Mouse (Mus musculus) cortical plate, adult 2 months (tissue): ENCODE results near the gene Lrrc8d.

Experiments
- CTCF ChIP-seq: fragments of 200-500 bp; IDR thresholded peaks from 2 replicates; pipeline ENCODE4 v1.5.1; 2011; ENCODE audit warnings: mild to moderate bottlenecking, control low read depth, low read length; ENCODE audit not compliant: insufficient read depth; ENCODE audit errors: extremely low read depth
- POLR2A ChIP-seq: fragments of 200-500 bp; IDR thresholded peaks from 2 replicates; pipeline ENCODE4 v1.6.1; 2011; ENCODE audit warnings: mild to moderate bottlenecking, low read length, control low read depth; ENCODE audit not compliant: insufficient read depth; ENCODE audit errors: extremely low read depth

DNA sequence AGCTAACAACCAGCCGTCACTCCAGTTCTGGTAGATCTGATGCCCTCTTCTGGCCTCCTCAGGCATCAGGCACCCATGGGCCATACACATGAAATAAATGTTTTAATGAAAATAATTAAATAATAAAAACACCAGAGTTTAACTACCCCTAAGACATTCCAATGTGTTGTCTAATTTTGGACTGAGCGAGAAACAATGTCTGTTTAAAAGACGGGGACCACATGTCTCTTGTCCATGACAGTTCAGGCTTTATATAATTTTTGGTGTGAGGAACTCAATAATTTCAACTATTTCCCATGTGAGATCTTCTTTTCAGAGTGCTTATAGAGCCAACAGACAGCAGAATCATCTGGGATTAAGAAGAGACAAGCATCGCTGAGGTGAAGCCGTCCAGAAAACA is 32.8 kb upstream of the Lrrc8d start:
- TF ChIP-seq POLR2A (no peak), CTCF (no peak)
